Mouse (Mus musculus) lung, embryonic 16.5 days (tissue): ENCODE measurements around the gene Cep68. TPM values are rescaled to one million over a fixed set of nuclear protein-coding genes. Genes with fewer than 3 reads are reported as not detected.

Experiments
- ATAC-seq: fragments of 200-750 bp; cut with Nextera tagmentation; 2 replicates; pipeline ENCODE4 v1.8.0; 2017; ENCODE audit warnings: low read depth, mild to moderate bottlenecking, moderate library complexity
- H3K27ac ChIP-seq: fragments of 300-500 bp; sonication (generic); 2 replicates; pipeline ENCODE4 v1.5.1; 2014; ENCODE audit warnings: mild to moderate bottlenecking, control low read depth, low read length
- H3K27me3 ChIP-seq: fragments of 300-500 bp; sonication (generic); 2 replicates; pipeline ENCODE4 v1.6.1; 2014; ENCODE audit warnings: low read depth, low read length, mixed read lengths; ENCODE audit not compliant: control insufficient read depth, insufficient read depth
- H3K36me3 ChIP-seq: fragments of 300-500 bp; sonication (generic); 2 replicates; pipeline ENCODE4 v1.6.1; 2014; ENCODE audit warnings: low read length; ENCODE audit not compliant: control insufficient read depth, insufficient read depth
- H3K4me1 ChIP-seq: fragments of 300-500 bp; sonication (generic); replicated peaks from 2 replicates; pipeline ENCODE4 v1.6.1; 2014; ENCODE audit warnings: low read length, mixed read lengths; ENCODE audit not compliant: control insufficient read depth, insufficient read depth
- H3K4me2 ChIP-seq: fragments of 300-500 bp; sonication (generic); 2 replicates; pipeline ENCODE4 v1.6.1; 2014; ENCODE audit warnings: low read depth, low read length, control low read depth
- H3K4me3 ChIP-seq: fragments of 300-500 bp; sonication (generic); 2 replicates; pipeline ENCODE4 v1.5.1; 2014; ENCODE audit warnings: mild to moderate bottlenecking, low read length, control low read depth
- H3K9ac ChIP-seq: fragments of 300-500 bp; sonication (generic); 2 replicates; pipeline ENCODE4 v1.6.1; 2014; ENCODE audit warnings: low read length, control low read depth
- H3K9me3 ChIP-seq: fragments of 300-500 bp; sonication (generic); 2 replicates; pipeline ENCODE4 v1.6.1; 2016; ENCODE audit warnings: low read length; ENCODE audit not compliant: control insufficient read depth
- WGBS: fragments of 180-500 bp; shearing (Covaris S2); extraction: QIAGEN DNeasy Blood & Tissue Kit; methylation state at CpG from one replicate; pipeline ENCODE4 v1.1.7; 2014; 5-methylcytosine and 5-hydroxymethylcytosine counted together
- polyA plus RNA-seq: library from polyadenylated mRNA; unstranded; fragments of >200 nt; fragmentation: Nextera tagmentation; extraction: Ambion mirVana; gene quantifications from 2 replicates; pipeline ENCODE4 v1.2.1, GENCODE M21; 2015

The Cep68 gene
- polyA plus RNA-seq, result 36.8 and 37.0 TPM in 2 replicates

GRCm38 (mm10) chr11:20249296-20250110, at the start of gene Cep68:
Gene Cep68 (minus strand): TSS chr11:20249429.
- Histone ChIP-seq H3K4me3 (peak within 1 kb of the TSS; percentile 91), H3K9me3 (no peaks in the 10 kb centered on the region), H3K27ac (peak within 1 kb of the TSS; percentile 84), H3K9ac (peak within 1 kb of the TSS; percentile 95), H3K36me3 (peaks cover 3% of the 10 kb centered on the region; the same call in 1 of the 2 replicates), H3K27me3 (no peaks in the 10 kb centered on the region), H3K4me2 (peak within 1 kb of the TSS; percentile 92), H3K4me1 (peaks cover 25% of the 10 kb centered on the region)
- WGBS, result under 1% methylated on average over 40 of the region's 59 CpGs
- ATAC-seq, result peak; percentile 99

- peaks cover 4% of the 10 kb centered on the region; the same call in 1 of the 2 replicates for H3K4me1 ChIP-seq
- no peaks in the 10 kb centered on the region for H3K36me3 ChIP-seq
- H3K27me3 ChIP-seq, result no peaks in the 10 kb centered on the region
- H3K4me2 ChIP-seq, result no peak overlapping the region
- H3K9me3 ChIP-seq, result no peaks in the 10 kb centered on the region
- H3K27ac ChIP-seq, result no peak overlapping the region
- no peak overlapping the region for H3K9ac ChIP-seq
- no peak overlapping the region for H3K4me3 ChIP-seq
- ATAC-seq, result no peak
- WGBS, result 74% methylated on average over 3 of the region's 3 CpGs
These were observed 35.2 kb upstream of the Cep68 start for GRCm38 (mm10) chr11:20284463-20284862.

- 84% methylated on average over 2 of the region's 2 CpGs for WGBS
- H3K4me1 ChIP-seq, result peaks cover 10% of the 10 kb centered on the region
- no peak for ATAC-seq
These were observed 33.5 kb upstream of the Cep68 start for GRCm38 (mm10) chr11:20282601-20283219.

GRCm38 (mm10) chr11:20280982-20281381, 31.8 kb upstream of the Cep68 start:
- ATAC-seq, result peak; percentile 67; the same call in 1 of the 2 replicates
- no peak overlapping the region for H3K9ac ChIP-seq
- no peak overlapping the region for H3K4me2 ChIP-seq
- no peak overlapping the region for H3K27ac ChIP-seq
- no peaks in the 10 kb centered on the region for H3K36me3 ChIP-seq
- no peak overlapping the region for H3K4me3 ChIP-seq
- no peaks in the 10 kb centered on the region for H3K9me3 ChIP-seq
- peaks cover 10% of the 10 kb centered on the region for H3K4me1 ChIP-seq
- WGBS, result 44% methylated on average over 5 of the region's 5 CpGs
- H3K27me3 ChIP-seq, result no peaks in the 10 kb centered on the region

More at GRCm38 (mm10) chr11:20282601-20283219, 33.5 kb upstream of the Cep68 start:
- H3K4me2 ChIP-seq, result no peak overlapping the region
- no peaks in the 10 kb centered on the region for H3K36me3 ChIP-seq
- no peak overlapping the region for H3K27ac ChIP-seq
- no peaks in the 10 kb centered on the region for H3K27me3 ChIP-seq
- H3K9me3 ChIP-seq, result no peaks in the 10 kb centered on the region
- H3K9ac ChIP-seq, result no peak overlapping the region
- no peak overlapping the region for H3K4me3 ChIP-seq

- ATAC-seq, result peak; percentile 73
- Histone ChIP-seq H3K27me3 (no peaks in the 10 kb centered on the region), H3K4me1 (peaks cover 10% of the 10 kb centered on the region), H3K27ac (peak overlapping the region; percentile 30; the same call in 1 of the 2 replicates), H3K9ac (no peak overlapping the region), H3K4me3 (no peak overlapping the region), H3K36me3 (no peaks in the 10 kb centered on the region), H3K9me3 (no peaks in the 10 kb centered on the region), H3K4me2 (no peak overlapping the region)
- WGBS, result 16% methylated on average over 5 of the region's 5 CpGs
These were observed 29.5 kb upstream of the Cep68 start for GRCm38 (mm10) chr11:20278702-20279101.

GRCm38 (mm10) chr11:20277106-20277505, 27.9 kb upstream of the Cep68 start:
- no peaks in the 10 kb centered on the region for H3K27me3 ChIP-seq
- peaks cover 10% of the 10 kb centered on the region for H3K4me1 ChIP-seq
- H3K4me3 ChIP-seq, result no peak overlapping the region
- H3K27ac ChIP-seq, result no peak overlapping the region
- H3K36me3 ChIP-seq, result no peaks in the 10 kb centered on the region
- no peak overlapping the region for H3K9ac ChIP-seq
- 67% methylated on average over 2 of the region's 2 CpGs for WGBS
- no peaks in the 10 kb centered on the region for H3K9me3 ChIP-seq
- no peak for ATAC-seq
- no peak overlapping the region for H3K4me2 ChIP-seq

GRCm38 (mm10) chr11:20275974-20276373, 26.7 kb upstream of the Cep68 start:
- Histone ChIP-seq H3K27me3 (no peaks in the 10 kb centered on the region), H3K4me1 (peaks cover 10% of the 10 kb centered on the region), H3K9ac (no peak overlapping the region), H3K4me3 (no peak overlapping the region), H3K27ac (no peak overlapping the region), H3K36me3 (no peaks in the 10 kb centered on the region), H3K4me2 (no peak overlapping the region), H3K9me3 (no peaks in the 10 kb centered on the region)
- ATAC-seq, result no peak
- WGBS, result 67% methylated on average over 2 of the region's 2 CpGs

GRCm38 (mm10) chr11:20269885-20270284, 20.7 kb upstream of the Cep68 start:
- no peak for ATAC-seq
- Histone ChIP-seq H3K4me3 (no peak overlapping the region), H3K27ac (no peak overlapping the region), H3K4me2 (no peak overlapping the region), H3K9me3 (no peaks in the 10 kb centered on the region), H3K27me3 (no peaks in the 10 kb centered on the region), H3K36me3 (no peaks in the 10 kb centered on the region), H3K9ac (no peak overlapping the region), H3K4me1 (no peaks in the 10 kb centered on the region)
- 77% methylated on average over 6 of the region's 6 CpGs for WGBS

- no peak overlapping the region for H3K4me2 ChIP-seq
- no peak overlapping the region for H3K9ac ChIP-seq
- H3K4me3 ChIP-seq, result no peak overlapping the region
- no peaks in the 10 kb centered on the region for H3K27me3 ChIP-seq
- H3K9me3 ChIP-seq, result no peaks in the 10 kb centered on the region
- WGBS, result 51% methylated on average over 8 of the region's 8 CpGs
- 0 out of 2 replicates have a peak, but pooled peaks have one; percentile 23 for ATAC-seq
- no peak overlapping the region for H3K27ac ChIP-seq
- no peaks in the 10 kb centered on the region for H3K4me1 ChIP-seq
- H3K36me3 ChIP-seq, result no peaks in the 10 kb centered on the region
These were observed 13.6 kb upstream of the Cep68 start for GRCm38 (mm10) chr11:20262628-20263380.
